In genomic region chr17:35919864-35920301, GRCm38 (mm10) we compare ENCODE assay signal across 8 mouse cellular contexts. TPM values are rescaled to one million over a fixed set of nuclear protein-coding genes. Genes with fewer than 3 reads are reported as not detected.
DNase-seq lines count a peak whose midpoint lies in the region; ATAC-seq and TF ChIP-seq lines count a peak whose summit lies in the region.

No protein-coding gene starts in this region.

- peaks cover 11% of the 10 kb centered on the region for H3K36me3 ChIP-seq in hindbrain, embryonic 16.5 days (ENCODE audit: control insufficient read depth, insufficient read depth, low read length)
- H3K36me3 ChIP-seq in midbrain, embryonic 15.5 days (replicated peaks), result peaks cover 10% of the 10 kb centered on the region

- no peak for ATAC-seq in hindbrain, embryonic 16.5 days
- ATAC-seq in midbrain, embryonic 15.5 days (replicated peaks), result no peak

- peaks cover 8% of the 10 kb centered on the region; the same call in 1 of the 2 replicates for H3K4me1 ChIP-seq in cortical plate, adult 2 months (ENCODE audit: control insufficient read depth, insufficient read depth, low read length)
- peaks cover 33% of the 10 kb centered on the region for H3K4me1 ChIP-seq in hindbrain, embryonic 16.5 days (ENCODE audit: control insufficient read depth, insufficient read depth, low read depth, low read length)
- peaks cover 48% of the 10 kb centered on the region for H3K4me1 ChIP-seq in midbrain, embryonic 15.5 days

- intact Hi-C loops in gastrocnemius, postnatal 36 days (cut with DNase I), result no loop called here

- peak overlapping the region; percentile 89 for H3K4me3 ChIP-seq in layer of hippocampus, adult 2 months
- H3K4me3 ChIP-seq in cortical plate, adult 2 months (ENCODE audit: insufficient read depth, low read length), result peak overlapping the region; percentile 28; the same call in 1 of the 2 replicates
- peak overlapping the region; percentile 67 for H3K4me3 ChIP-seq in hindbrain, embryonic 16.5 days (ENCODE audit: low read length)
- peak overlapping the region; percentile 57 for H3K4me3 ChIP-seq in midbrain, embryonic 15.5 days

- no peaks in the 10 kb centered on the region for H3K9me3 ChIP-seq in hindbrain, embryonic 16.5 days (ENCODE audit: control insufficient read depth, low read length)
- no peaks in the 10 kb centered on the region for H3K9me3 ChIP-seq in midbrain, embryonic 15.5 days

- peak overlapping the region; percentile 100 for H3K27ac ChIP-seq in layer of hippocampus, adult 2 months
- peak overlapping the region; percentile 50; the same call in 1 of the 2 replicates for H3K27ac ChIP-seq in cortical plate, adult 2 months (ENCODE audit: insufficient read depth, low read length)
- H3K27ac ChIP-seq in hindbrain, embryonic 16.5 days (ENCODE audit: low read depth, low read length), result peak overlapping the region; percentile 89
- H3K27ac ChIP-seq in midbrain, embryonic 15.5 days, result peak overlapping the region; percentile 96

- 33% methylated on average over 6 of the region's 6 CpGs for WGBS in hindbrain, embryonic 16.5 days
- 36% methylated on average over 6 of the region's 6 CpGs for WGBS in midbrain, embryonic 15.5 days

- no peak for TF ChIP-seq CTCF in layer of hippocampus, adult 2 months (conservative IDR thresholded peaks at IDR 0.05)
- no peak for TF ChIP-seq CTCF in cortical plate, adult 2 months (IDR thresholded peaks at IDR 0.05; ENCODE audit: extremely low read depth, insufficient read depth, low read length)

- H3K4me2 ChIP-seq in hindbrain, embryonic 16.5 days (ENCODE audit: low read length), result peak overlapping the region; percentile 87
- H3K4me2 ChIP-seq in midbrain, embryonic 15.5 days, result peak overlapping the region; percentile 75

- TF ChIP-seq POLR2A in cortical plate, adult 2 months (IDR thresholded peaks at IDR 0.05; ENCODE audit: extremely low read depth, insufficient read depth, low read length), result no peak

- H3K9ac ChIP-seq in hindbrain, embryonic 16.5 days (ENCODE audit: low read depth, low read length), result peak overlapping the region; percentile 88; the same call in 1 of the 2 replicates
- peak overlapping the region; percentile 53 for H3K9ac ChIP-seq in midbrain, embryonic 15.5 days

- no peaks in the 10 kb centered on the region for H3K27me3 ChIP-seq in hindbrain, embryonic 16.5 days (replicated peaks; ENCODE audit: control insufficient read depth, insufficient read depth, low read length)
- no peaks in the 10 kb centered on the region for H3K27me3 ChIP-seq in midbrain, embryonic 15.5 days (replicated peaks)

- no peak for DNase-seq in layer of hippocampus, adult 2 months (ENCODE audit: low spot score in 2 of 2)
- no peak for DNase-seq in layer of hippocampus, adult 11-12 months (ENCODE audit: low spot score)
- no peak for DNase-seq in gastrocnemius, postnatal 36 days
- DNase-seq in ovary, postnatal 36 days (ENCODE audit: low spot score), result no peak
- DNase-seq in adrenal gland, postnatal 4 days (ENCODE audit: low spot score in 2 of 2), result no peak

RNA-seq across cellular contexts. Expression of gene Ppp1r10, which starts 3.6 kb away (rescaled TPM):
- 10 to 100 TPM; 83.2 to 83.8 TPM for total RNA-seq in layer of hippocampus, adult 2 months (2021)
- polyA plus RNA-seq in cortical plate, adult 2 months (2012; rRNA removed), result 39.6 TPM in 2 replicates
- polyA plus RNA-seq in hindbrain, embryonic 16.5 days (2015; fragmentation: Nextera tagmentation; extraction: Ambion mirVana), result 32.7 and 40.2 TPM in 2 replicates
- 47.1 and 47.8 TPM in 2 replicates for polyA plus RNA-seq in midbrain, embryonic 15.5 days (2015; fragmentation: Nextera tagmentation; extraction: Ambion mirVana)
- 10 to 100 TPM; 17.8 to 19.2 TPM for total RNA-seq in gastrocnemius, postnatal 36 days (2021)
- total RNA-seq in adrenal gland, postnatal 4 days (2021), result 10 to 100 TPM; 89.8 to 96.6 TPM

RNA-seq across cellular contexts. Expression of gene Mrps18b, which starts 3.7 kb away (rescaled TPM):
- total RNA-seq in layer of hippocampus, adult 2 months (2021), result 10 to 100 TPM; 36.3 to 43.0 TPM
- 64.3 and 65.7 TPM in 2 replicates for polyA plus RNA-seq in cortical plate, adult 2 months (2012; rRNA removed)
- 59.6 and 67.4 TPM in 2 replicates for polyA plus RNA-seq in hindbrain, embryonic 16.5 days (2015; fragmentation: Nextera tagmentation; extraction: Ambion mirVana)
- 49.3 and 54.2 TPM in 2 replicates for polyA plus RNA-seq in midbrain, embryonic 15.5 days (2015; fragmentation: Nextera tagmentation; extraction: Ambion mirVana)
- 10 to 100 TPM; 53.8 to 55.4 TPM for total RNA-seq in gastrocnemius, postnatal 36 days (2021)
- total RNA-seq in adrenal gland, postnatal 4 days (2021), result 10 to 100 TPM; 77.3 to 83.2 TPM

RNA-seq across cellular contexts. Expression of gene Atat1, which starts 10.0 kb away (rescaled TPM):
- 10 to 100 TPM; 58.7 to 64.8 TPM for total RNA-seq in layer of hippocampus, adult 2 months (2021)
- polyA plus RNA-seq in cortical plate, adult 2 months (2012; rRNA removed), result 92.6 and 96.8 TPM in 2 replicates
- polyA plus RNA-seq in hindbrain, embryonic 16.5 days (2015; fragmentation: Nextera tagmentation; extraction: Ambion mirVana), result 287 and 393 TPM in 2 replicates
- 482 and 507 TPM in 2 replicates for polyA plus RNA-seq in midbrain, embryonic 15.5 days (2015; fragmentation: Nextera tagmentation; extraction: Ambion mirVana)
- total RNA-seq in gastrocnemius, postnatal 36 days (2021), result 1 to 10 TPM; 3.0 to 3.2 TPM
- total RNA-seq in adrenal gland, postnatal 4 days (2021), result 10 to 100 TPM; 46.3 to 50.3 TPM

RNA-seq across cellular contexts. Expression of gene 2310061I04Rik, which starts 22.7 kb away (rescaled TPM):
- 10 to 100 TPM; 53.4 to 62.4 TPM for total RNA-seq in layer of hippocampus, adult 2 months (2021)
- polyA plus RNA-seq in cortical plate, adult 2 months (2012; rRNA removed), result 103 TPM in 2 replicates
- 67.4 and 77.4 TPM in 2 replicates for polyA plus RNA-seq in hindbrain, embryonic 16.5 days (2015; fragmentation: Nextera tagmentation; extraction: Ambion mirVana)
- polyA plus RNA-seq in midbrain, embryonic 15.5 days (2015; fragmentation: Nextera tagmentation; extraction: Ambion mirVana), result 68.2 and 72.8 TPM in 2 replicates
- total RNA-seq in gastrocnemius, postnatal 36 days (2021), result 10 to 100 TPM; 59.6 to 63.8 TPM
- total RNA-seq in adrenal gland, postnatal 4 days (2021), result 10 to 100 TPM; 34.4 to 34.5 TPM

RNA-seq across cellular contexts. Expression of gene Dhx16, which starts 40.3 kb away (rescaled TPM):
- 10 to 100 TPM; 28.1 to 31.3 TPM for total RNA-seq in layer of hippocampus, adult 2 months (2021)
- 42.6 and 44.1 TPM in 2 replicates for polyA plus RNA-seq in cortical plate, adult 2 months (2012; rRNA removed)
- polyA plus RNA-seq in hindbrain, embryonic 16.5 days (2015; fragmentation: Nextera tagmentation; extraction: Ambion mirVana), result 25.0 and 33.3 TPM in 2 replicates
- polyA plus RNA-seq in midbrain, embryonic 15.5 days (2015; fragmentation: Nextera tagmentation; extraction: Ambion mirVana), result 36.3 and 40.4 TPM in 2 replicates
- 10 to 100 TPM; 10.8 to 14.2 TPM for total RNA-seq in gastrocnemius, postnatal 36 days (2021)
- 10 to 100 TPM; 44.4 to 52.3 TPM for total RNA-seq in adrenal gland, postnatal 4 days (2021)

Comparison
In these comparisons a context has a peak if more than half of its experiments do, and no peak if none do; other contexts are left out.
1. H3K27ac ChIP-seq: peak in every context shown above with its lines; median percentile 100 in layer of hippocampus, adult 2 months; 96 in midbrain, embryonic 15.5 days; 89 in hindbrain, embryonic 16.5 days; 50 in cortical plate, adult 2 months.
2. H3K4me3 ChIP-seq: peak in every context shown above with its lines; median percentile 89 in layer of hippocampus, adult 2 months; 67 in hindbrain, embryonic 16.5 days; 57 in midbrain, embryonic 15.5 days; 28 in cortical plate, adult 2 months.
3. RNA of gene Ppp1r10, which starts 3.6 kb away (total RNA-seq): 89.8 to 96.6 TPM in adrenal gland, postnatal 4 days and 83.2 to 83.8 TPM in layer of hippocampus, adult 2 months; 17.8 to 19.2 TPM in gastrocnemius, postnatal 36 days; every median in the first group is over 4 times any median in the second.
4. RNA of gene Atat1, which starts 10.0 kb away (total RNA-seq): 58.7 to 64.8 TPM in layer of hippocampus, adult 2 months and 46.3 to 50.3 TPM in adrenal gland, postnatal 4 days; 3.0 to 3.2 TPM in gastrocnemius, postnatal 36 days; every median in the first group is over 10 times any median in the second.